Mouse (Mus musculus) MEL (cell line): Measurements from ENCODE around the gene Ano8. TPM values are rescaled to one million over a fixed set of nuclear protein-coding genes. Genes with fewer than 3 reads are reported as not detected.
A peak's percentile ranks its signal among the peaks of the same experiment; 100 is the strongest.

Experiments used
- DNase-seq: peaks from one replicate; pipeline ENCODE4 v3.0.0; 2011; ENCODE audit warnings: low read depth, low spot score
- H3K27ac ChIP-seq: 2 replicates; pipeline ENCODE4 v1.5.1; 2012; ENCODE audit warnings: low read depth, mild to moderate bottlenecking, control low read depth, low read length, moderate library complexity; ENCODE audit not compliant: control insufficient read depth
- H3K27me3 ChIP-seq, 2 experiments: fragments of 150-350 bp in 1 of 2; sonication (generic) in 1 of 2; 2 replicates each; pipeline ENCODE4 v1.6.1; 2012; ENCODE audit warnings: low read length in 2 of 2, mild to moderate bottlenecking in 2 of 2, improper control_type of control experiment in 1 of 2, moderate library complexity in 1 of 2; ENCODE audit not compliant: insufficient read depth in 2 of 2, control insufficient read depth in 1 of 2
- H3K36me3 ChIP-seq, 2 experiments: 2 replicates each; pipeline ENCODE4 v1.6.1; 2012 to 2014; ENCODE audit warnings: low read length in 2 of 2, improper control_type of control experiment in 1 of 2, inconsistent platforms in 1 of 2, mild to moderate bottlenecking in 1 of 2; ENCODE audit not compliant: insufficient read depth in 2 of 2, control insufficient read depth in 1 of 2
- H3K4me1 ChIP-seq, 2 experiments: fragments of 150-350 bp in 1 of 2; sonication (generic) in 1 of 2; 2 replicates each; pipeline ENCODE4 v1.6.1; 2012; ENCODE audit warnings: low read length in 2 of 2, improper control_type of control experiment in 1 of 2, mild to moderate bottlenecking in 1 of 2; ENCODE audit not compliant: insufficient read depth in 2 of 2, control insufficient read depth in 1 of 2
- H3K4me3 ChIP-seq, 2 experiments: fragments of 150-350 bp in 1 of 2; sonication (generic) in 1 of 2; 2 replicates each; pipeline ENCODE4 v1.5.1; 2012; ENCODE audit warnings: low read depth in 2 of 2, low read length in 2 of 2, mild to moderate bottlenecking in 2 of 2, moderate library complexity in 2 of 2, control low read depth in 1 of 2, improper control_type of control experiment in 1 of 2; ENCODE audit not compliant: control insufficient read depth in 1 of 2, insufficient read depth in 1 of 2
- H3K79me2 ChIP-seq: 2 replicates; pipeline ENCODE4 v1.6.1; 2012; ENCODE audit warnings: mild to moderate bottlenecking, low read length, moderate library complexity; ENCODE audit not compliant: control insufficient read depth, poor library complexity, insufficient read depth
- H3K9ac ChIP-seq: 2 replicates; pipeline ENCODE4 v1.6.1; 2012; ENCODE audit warnings: low read depth, mild to moderate bottlenecking, control low read depth, low read length, moderate library complexity; ENCODE audit not compliant: control insufficient read depth, poor library complexity, severe bottlenecking
- H3K9me3 ChIP-seq: fragments of 150-350 bp; sonication (generic); replicated peaks from 2 replicates; pipeline ENCODE4 v1.6.1; 2012; ENCODE audit warnings: mild to moderate bottlenecking, low read length, improper control_type of control experiment, moderate library complexity; ENCODE audit not compliant: insufficient read depth
- BHLHE40 ChIP-seq: IDR thresholded peaks from 2 replicates; pipeline ENCODE4 v1.6.1; 2012; ENCODE audit warnings: low read depth, mild to moderate bottlenecking, inconsistent platforms, low read length, improper control_type of control experiment, borderline replicate concordance
- CHD1 ChIP-seq: IDR thresholded peaks from 2 replicates; pipeline ENCODE4 v1.6.1; 2012; ENCODE audit warnings: low read depth, mild to moderate bottlenecking, inconsistent platforms, low read length, improper control_type of control experiment
- CHD2 ChIP-seq: IDR thresholded peaks from 2 replicates; pipeline ENCODE4 v1.6.1; 2011; ENCODE audit warnings: low read length, improper control_type of control experiment
- CTCF ChIP-seq, 3 experiments: IDR thresholded peaks in 2 of 3; conservative IDR thresholded peaks in 1 of 3; 2 replicates each; pipeline ENCODE4 v1.5.1; 2011 to 2012; ENCODE audit warnings: low read length in 3 of 3, low read depth in 2 of 3, mild to moderate bottlenecking in 2 of 3, improper control_type of control experiment in 1 of 3, inconsistent platforms in 1 of 3, mixed read lengths in 1 of 3, moderate library complexity in 1 of 3; ENCODE audit not compliant: control insufficient read depth in 1 of 3, insufficient read depth in 1 of 3, poor library complexity in 1 of 3, severe bottlenecking in 1 of 3
- E2F4 ChIP-seq: IDR thresholded peaks from 2 replicates; pipeline ENCODE4 v1.6.1; 2011; ENCODE audit warnings: low read depth, low read length, improper control_type of control experiment, borderline replicate concordance
- ELF1 ChIP-seq: IDR thresholded peaks from 2 replicates; pipeline ENCODE4 v1.6.1; 2014; ENCODE audit warnings: low read depth, mild to moderate bottlenecking, inconsistent platforms, low read length, improper control_type of control experiment, moderate library complexity
- EP300 ChIP-seq, 2 experiments: IDR thresholded peaks; 2 replicates each; pipeline ENCODE4 v1.6.1; 2011; ENCODE audit warnings: improper control_type of control experiment in 2 of 2, low read length in 2 of 2, low read depth in 1 of 2, mild to moderate bottlenecking in 1 of 2
- GABPA ChIP-seq: IDR thresholded peaks from 2 replicates; pipeline ENCODE4 v1.6.1; 2012; ENCODE audit warnings: low read depth, mild to moderate bottlenecking, inconsistent platforms, low read length, improper control_type of control experiment, moderate library complexity
- JUND ChIP-seq: IDR thresholded peaks from 2 replicates; pipeline ENCODE4 v1.6.1; 2011; ENCODE audit warnings: low read depth, mild to moderate bottlenecking, improper control_type of control experiment, low read length
- KAT2A ChIP-seq: conservative IDR thresholded peaks from 2 replicates; pipeline ENCODE4 v1.6.1; 2012; ENCODE audit warnings: low read depth, low read length, improper control_type of control experiment, inconsistent platforms
- MAFK ChIP-seq: IDR thresholded peaks from 2 replicates; pipeline ENCODE4 v1.6.1; 2011; ENCODE audit warnings: low read depth, mild to moderate bottlenecking, low read length, improper control_type of control experiment, borderline replicate concordance
- MEF2A ChIP-seq: IDR thresholded peaks from 2 replicates; pipeline ENCODE4 v1.6.1; 2014; ENCODE audit warnings: low read depth, mild to moderate bottlenecking, inconsistent platforms, low read length, improper control_type of control experiment; ENCODE audit not compliant: poor library complexity, insufficient replicate concordance, severe bottlenecking; ENCODE audit errors: extremely low read depth
- MXI1 ChIP-seq: IDR thresholded peaks from 2 replicates; pipeline ENCODE4 v1.6.1; 2011; ENCODE audit warnings: mild to moderate bottlenecking, low read depth, low read length, improper control_type of control experiment
- MYB ChIP-seq: IDR thresholded peaks from 2 replicates; pipeline ENCODE4 v1.6.1; 2011; ENCODE audit warnings: mild to moderate bottlenecking, low read depth, low read length, improper control_type of control experiment
- NRF1 ChIP-seq: IDR thresholded peaks from 2 replicates; pipeline ENCODE4 v1.6.1; 2014; ENCODE audit warnings: low read depth, mild to moderate bottlenecking, inconsistent platforms, low read length, improper control_type of control experiment, moderate library complexity; ENCODE audit not compliant: poor library complexity, insufficient read depth, severe bottlenecking
- POLR2AphosphoS2 ChIP-seq: IDR thresholded peaks from 2 replicates; pipeline ENCODE4 v1.6.1; 2011; ENCODE audit warnings: low read length, improper control_type of control experiment
- RAD21 ChIP-seq: IDR thresholded peaks from 2 replicates; pipeline ENCODE4 v1.6.1; 2011; ENCODE audit warnings: mild to moderate bottlenecking, low read depth, low read length, improper control_type of control experiment
- RCOR1 ChIP-seq: IDR thresholded peaks from 2 replicates; pipeline ENCODE4 v1.6.1; 2012; ENCODE audit warnings: low read depth, mild to moderate bottlenecking, inconsistent platforms, low read length, improper control_type of control experiment
- SIN3A ChIP-seq: IDR thresholded peaks from 2 replicates; pipeline ENCODE4 v1.6.1; 2012; ENCODE audit warnings: low read length, improper control_type of control experiment, inconsistent platforms
- SMC3 ChIP-seq: IDR thresholded peaks from 2 replicates; pipeline ENCODE4 v1.6.1; 2011; ENCODE audit warnings: low read depth, low read length, improper control_type of control experiment
- TAL1 ChIP-seq: IDR thresholded peaks from 2 replicates; pipeline ENCODE4 v1.6.1; 2012; ENCODE audit warnings: mild to moderate bottlenecking, inconsistent platforms, low read length, moderate library complexity, mixed read lengths
- TBP ChIP-seq: IDR thresholded peaks from 2 replicates; pipeline ENCODE4 v1.8.0; 2011; ENCODE audit warnings: low read depth, low read length, improper control_type of control experiment
- TCF12 ChIP-seq: IDR thresholded peaks from 2 replicates; pipeline ENCODE4 v1.6.1; 2014; ENCODE audit warnings: low read depth, mild to moderate bottlenecking, inconsistent platforms, low read length, improper control_type of control experiment, moderate library complexity
- UBTF ChIP-seq: IDR thresholded peaks from 2 replicates; pipeline ENCODE4 v1.6.1; 2012; ENCODE audit warnings: low read depth, mild to moderate bottlenecking, inconsistent platforms, low read length, improper control_type of control experiment, moderate library complexity, borderline replicate concordance; ENCODE audit not compliant: insufficient read depth
- USF1 ChIP-seq: IDR thresholded peaks from 2 replicates; pipeline ENCODE4 v1.6.1; 2014; ENCODE audit warnings: low read depth, mild to moderate bottlenecking, inconsistent platforms, low read length, improper control_type of control experiment, moderate library complexity
- USF2 ChIP-seq, 2 experiments: IDR thresholded peaks; 2 replicates each; pipeline ENCODE4 v1.6.1; 2011 to 2012; ENCODE audit warnings: improper control_type of control experiment in 2 of 2, low read length in 2 of 2, borderline replicate concordance in 1 of 2, inconsistent platforms in 1 of 2, low read depth in 1 of 2, mild to moderate bottlenecking in 1 of 2; ENCODE audit not compliant: insufficient read depth in 1 of 2
- ZC3H11A ChIP-seq: IDR thresholded peaks from 2 replicates; pipeline ENCODE4 v1.6.1; 2012; ENCODE audit warnings: low read depth, mild to moderate bottlenecking, inconsistent platforms, low read length, improper control_type of control experiment
- ZKSCAN1 ChIP-seq: IDR thresholded peaks from 2 replicates; pipeline ENCODE4 v1.6.1; 2012; ENCODE audit warnings: low read depth, mild to moderate bottlenecking, inconsistent platforms, low read length, improper control_type of control experiment, moderate library complexity
- ZNF384 ChIP-seq: IDR thresholded peaks from 2 replicates; pipeline ENCODE4 v1.6.1; 2012; ENCODE audit warnings: low read depth, mild to moderate bottlenecking, inconsistent platforms, low read length, improper control_type of control experiment
- polyA plus RNA-seq, 2 experiments: library from polyadenylated mRNA; stranded (reverse) in 1 of 2; unstranded in 1 of 2; fragments of >175 nt in 1 of 2; fragments of >200 nt in 1 of 2; gene quantifications; 2 replicates each; pipeline versions ENCODE4 v1.2.1 to v1.2.4; 2012; ENCODE audit warnings: low replicate concordance in 2 of 2, low read depth in 1 of 2; ENCODE audit not compliant: insufficient read length in 2 of 2, insufficient read depth in 1 of 2, missing spikeins in 1 of 2
- total RNA-seq: library from RNA; depleted of rRNA; stranded (reverse); fragments of 300-350 nt; gene quantifications from 2 replicates; pipeline ENCODE4 v1.2.3, GENCODE M21; 2012

The Ano8 gene
- total and polyA plus RNA-seq, 3 experiments, result 3.9 to 4.8 TPM; not detected in 1

- Histone ChIP-seq H3K4me1 (no peaks in the 10 kb centered on the region), H3K79me2 (no peaks in the 10 kb centered on the region; the same call in 1 of the 2 replicates), H3K27ac (no peak overlapping the region), H3K9ac (no peak overlapping the region)
- peak; percentile 86 for DNase-seq
- TF ChIP-seq CTCF (IDR thresholded peaks at IDR 0.05 in 2 of 3, conservative IDR thresholded peaks at IDR 0.05 in 1 of 3; ENCODE audit: control insufficient read depth in 1 of 3, insufficient read depth in 1 of 3, low read depth in 2 of 3, low read length in 3 of 3, poor library complexity in 1 of 3, severe bottlenecking in 1 of 3) (peak; percentile 48 to 87 (median 66)), ZNF384 (peak; percentile 95), RAD21 (peak; percentile 45), SIN3A (no peak), USF2 (IDR thresholded peaks at IDR 0.05; ENCODE audit: borderline replicate concordance in 1 of 2, insufficient read depth in 1 of 2, low read depth in 1 of 2, low read length in 2 of 2) (no peak), SMC3 (peak; percentile 62)
- TF ChIP-seq, all 39 proteins: peak for 4
- peaks cover 0 to 4% of the 10 kb centered on the region in 2 experiments; a peak in 2 of 4 replicates for H3K36me3 ChIP-seq
- no peaks in the 10 kb centered on the region for H3K9me3 ChIP-seq
- no peaks in the 10 kb centered on the region for H3K27me3 ChIP-seq
- no peak overlapping the region for H3K4me3 ChIP-seq
Observed at GRCm38 (mm10) chr8:71495039-71495438, 9.3 kb upstream of the Ano8 start.

- DNase-seq, result peak; percentile 98
- Histone ChIP-seq H3K9me3 (no peaks in the 10 kb centered on the region), H3K4me1 (peaks cover 0 to 6% of the 10 kb centered on the region in 2 experiments; a peak in 2 of 4 replicates), H3K27ac (peak overlapping the region; percentile 74), H3K9ac (peak overlapping the region; percentile 80), H3K4me3 (peak overlapping the region; percentile 75 to 87), H3K79me2 (peaks cover 15% of the 10 kb centered on the region), H3K36me3 (peaks cover 0 to 2% of the 10 kb centered on the region in 2 experiments; a peak in 2 of 4 replicates), H3K27me3 (no peaks in the 10 kb centered on the region)
- TF ChIP-seq E2F4 (peak; percentile 80; the same call in 1 of the 2 replicates), RCOR1 (no peak), CTCF (IDR thresholded peaks at IDR 0.05 in 2 of 3, conservative IDR thresholded peaks at IDR 0.05 in 1 of 3; ENCODE audit: control insufficient read depth in 1 of 3, insufficient read depth in 1 of 3, low read depth in 2 of 3, low read length in 3 of 3, poor library complexity in 1 of 3, severe bottlenecking in 1 of 3) (no peak), SIN3A (peak; percentile 99), MEF2A (no peak), GABPA (no peak), SMC3 (no peak), TAL1 (no peak), CHD1 (no peak), JUND (0 out of 2 replicates have a peak, but pooled peaks have one; percentile 50), TCF12 (peak; percentile 46), POLR2AphosphoS2 (peak; percentile 65), MAFK (no peak), UBTF (no peak), KAT2A (peak; percentile 76), CHD2 (peak; percentile 80; the same call in 1 of the 2 replicates), NRF1 (peak; percentile 14; the same call in 1 of the 2 replicates), EP300 (IDR thresholded peaks at IDR 0.05; ENCODE audit: low read depth in 1 of 2, low read length in 2 of 2) (peak in 1 of 2 experiments; percentile 19; a peak in 1 of 4 replicates), TBP (peak; percentile 91), BHLHE40 (no peak), ELF1 (peak; percentile 56; the same call in 1 of the 2 replicates), MYB (no peak), USF1 (no peak), MXI1 (peak; percentile 91), ZC3H11A (no peak), ZKSCAN1 (no peak)
Observed at GRCm38 (mm10) chr8:71488454-71488853, 2.7 kb upstream of the Ano8 start.
